Mouse (Mus musculus): ENCODE data around the gene Timm8b.
"Not testable (repeated sequence)": the region's sequence is repeated elsewhere in the genome, so short reads cannot be mapped to it uniquely, and the experiment has no call there.

- not testable (repeated sequence) for TF ChIP-seq CTCF (IDR thresholded peaks at IDR 0.05; ENCODE audit: low read depth, low read length); POLR2A (IDR thresholded peaks at IDR 0.05; ENCODE audit: borderline replicate concordance, low read depth, low read length)
Observed at GRCm38 (mm10) chr9:50630903-50631302, 27.2 kb downstream of the Timm8b start.

Measured in bone marrow macrophage, adult 2 months (primary cell).